In the genomic region with DNA sequence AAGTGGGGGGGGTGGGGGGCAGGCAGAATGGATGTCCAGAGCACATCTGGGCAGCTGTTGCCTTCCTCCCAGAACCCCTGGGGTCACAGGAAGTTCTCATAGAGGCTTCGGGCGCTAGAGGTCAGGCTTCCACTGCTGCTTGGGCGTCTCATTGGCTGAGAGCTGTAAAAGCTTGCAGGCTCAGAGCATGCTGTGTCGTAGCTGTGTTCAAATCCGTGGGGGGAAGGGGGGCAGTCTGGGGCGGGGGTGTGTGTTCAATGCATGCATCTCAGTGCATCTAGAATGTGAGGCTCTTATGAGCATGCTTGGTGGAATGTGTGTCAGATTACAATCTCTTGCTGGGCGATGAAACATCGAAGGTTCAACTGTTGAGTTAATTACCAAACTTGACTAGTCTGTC, we compare ENCODE assay signal across 9 mouse cellular contexts.
DNase-seq lines count a peak whose midpoint lies in the region; ATAC-seq and TF ChIP-seq lines count a peak whose summit lies in the region.
"Had no signal": no experiment of that assay in that cellular context is flagged by ENCODE, and none has a peak within 500 bp of the region (broad histone marks: within the 10 kb centered on the region; RNA-seq: fewer than 3 reads in every experiment).

No protein-coding gene starts in this region.

- H3K9me3 ChIP-seq in heart, embryonic 12.5 days (replicated peaks) = no peaks in the 10 kb centered on the region
- no peaks in the 10 kb centered on the region for H3K9me3 ChIP-seq in liver, embryonic 14.5 days (ENCODE audit: control insufficient read depth, low read length)
- H3K9me3 ChIP-seq: heart, embryonic 13.5 days had no signal

- H3K27me3 ChIP-seq in heart, embryonic 12.5 days (replicated peaks) = no peaks in the 10 kb centered on the region
- no peaks in the 10 kb centered on the region for H3K27me3 ChIP-seq in liver, embryonic 14.5 days (ENCODE audit: control insufficient read depth, insufficient read depth, low read length)
- H3K27me3 ChIP-seq: heart, embryonic 13.5 days had no signal

- peak; percentile 18; the same call in 1 of the 2 replicates for TF ChIP-seq CTCF in liver, embryonic 14.5 days (IDR thresholded peaks at IDR 0.05; ENCODE audit: low read depth)

- H3K4me1 ChIP-seq in heart, embryonic 12.5 days (replicated peaks) = peaks cover 8% of the 10 kb centered on the region
- no peaks in the 10 kb centered on the region for H3K4me1 ChIP-seq in liver, embryonic 14.5 days (replicated peaks; ENCODE audit: control insufficient read depth in 2 of 2, insufficient read depth in 2 of 2, low read length in 1 of 2)

- TF ChIP-seq EP300 in liver, embryonic 14.5 days (IDR thresholded peaks at IDR 0.05; ENCODE audit: low read depth) = no peak

- no peak overlapping the region for H3K4me2 ChIP-seq in heart, embryonic 12.5 days
- H3K4me2 ChIP-seq in liver, embryonic 14.5 days (ENCODE audit: low read depth) = no peak overlapping the region
- H3K4me2 ChIP-seq: heart, embryonic 13.5 days had no signal

- H3K4me3 ChIP-seq in heart, embryonic 12.5 days = no peak overlapping the region
- H3K4me3 ChIP-seq in liver, embryonic 14.5 days (ENCODE audit: insufficient read depth in 1 of 2, low read depth in 2 of 2, low read length in 2 of 2) = no peak overlapping the region
- H3K4me3 ChIP-seq: heart, embryonic 13.5 days had no signal

- DNase-seq in heart, adult 18-20 months = peak; percentile 37 to 52
- DNase-seq in 416B (ENCODE audit: low read depth) = peak; percentile 69
- peak; percentile 48 for DNase-seq in embryo, embryonic 9.5 days (ENCODE audit: extremely low spot score)
- DNase-seq in liver, embryonic 14.5 days (ENCODE audit: low read depth in 3 of 3, low spot score in 3 of 3) = no peak
- DNase-seq in urinary bladder, adult 18-20 months (ENCODE audit: low spot score in 2 of 2) = no peak
- DNase-seq in natural killer cell, adult 2 months (ENCODE audit: low spot score in 2 of 2) = no peak
- DNase-seq in adrenal gland, postnatal 4 days (ENCODE audit: low spot score in 2 of 2) = no peak

- no peak for ATAC-seq in heart, embryonic 12.5 days (ENCODE audit: insufficient number of reproducible peaks, low FRiP score)
- no peak for ATAC-seq in liver, embryonic 14.5 days (ENCODE audit: insufficient read depth)

- WGBS in heart, embryonic 12.5 days = 21% methylated on average over 8 of the region's 8 CpGs
- WGBS in liver, embryonic 14.5 days (ENCODE audit: insufficient replicate concordance) = 29% methylated on average over 8 of the region's 8 CpGs

- H3K9ac ChIP-seq in heart, embryonic 12.5 days = no peak overlapping the region
- H3K9ac ChIP-seq in liver, embryonic 14.5 days (replicated peaks) = no peak overlapping the region
- H3K9ac ChIP-seq: heart, embryonic 13.5 days had no signal

- H3K27ac ChIP-seq in heart, embryonic 12.5 days (ENCODE audit: poor library complexity, severe bottlenecking) = no peak overlapping the region; the same call in 1 of the 2 replicates
- H3K27ac ChIP-seq in liver, embryonic 14.5 days = no peak overlapping the region
- H3K27ac ChIP-seq: heart, embryonic 13.5 days had no signal

- no peaks in the 10 kb centered on the region for H3K36me3 ChIP-seq in heart, embryonic 12.5 days
- H3K36me3 ChIP-seq in liver, embryonic 14.5 days (replicated peaks; ENCODE audit: control insufficient read depth, insufficient read depth, low read depth) = no peaks in the 10 kb centered on the region
- H3K36me3 ChIP-seq: heart, embryonic 13.5 days had no signal

Comparison
In these comparisons a context has a peak if more than half of its experiments do, and no peak if none do; other contexts are left out.
1. DNase-seq: peak in heart, adult 18-20 months (2 of 2), 416B (single experiment) and embryo, embryonic 9.5 days (single experiment); none in liver, embryonic 14.5 days (0 of 3), urinary bladder, adult 18-20 months (0 of 2), natural killer cell, adult 2 months (0 of 2) and adrenal gland, postnatal 4 days (0 of 2).